Mouse (Mus musculus) limb, embryonic 11.5 days (tissue): ENCODE data around the gene Dnajc14. TPM values are rescaled to one million over a fixed set of nuclear protein-coding genes. Genes with fewer than 3 reads are reported as not detected.

Experiments
- ATAC-seq: fragments of 200-750 bp; cut with Nextera tagmentation; 2 replicates; pipeline ENCODE4 v1.8.0; 2017; ENCODE audit warnings: low read depth; ENCODE audit not compliant: insufficient number of reproducible peaks, low FRiP score, low TSS enrichment
- DNase-seq: peaks from one replicate; pipeline ENCODE4 v3.0.0-alpha.2; 2015; ENCODE audit warnings: low spot score
- H3K27ac ChIP-seq: fragments of 300-500 bp; sonication (generic); replicated peaks from 2 replicates; pipeline ENCODE4 v1.5.1; 2014; ENCODE audit warnings: low read depth, mild to moderate bottlenecking, low read length
- H3K27me3 ChIP-seq: fragments of 300-500 bp; sonication (generic); 2 replicates; pipeline ENCODE4 v1.6.1; 2014; ENCODE audit warnings: mild to moderate bottlenecking, low read length, mixed read lengths; ENCODE audit not compliant: control insufficient read depth, insufficient read depth
- H3K36me3 ChIP-seq: fragments of 300-500 bp; sonication (generic); 2 replicates; pipeline ENCODE4 v1.6.1; 2014; ENCODE audit warnings: mild to moderate bottlenecking, low read length, moderate library complexity, mixed read lengths; ENCODE audit not compliant: control insufficient read depth, insufficient read depth
- H3K4me1 ChIP-seq: fragments of 300-500 bp; sonication (generic); 2 replicates; pipeline ENCODE4 v1.6.1; 2014; ENCODE audit warnings: low read length, mixed read lengths; ENCODE audit not compliant: control insufficient read depth, insufficient read depth
- H3K4me2 ChIP-seq: fragments of 300-500 bp; sonication (generic); 2 replicates; pipeline ENCODE4 v1.6.1; 2014; ENCODE audit warnings: low read depth, mild to moderate bottlenecking, moderate library complexity; ENCODE audit not compliant: severe bottlenecking
- H3K4me3 ChIP-seq: fragments of 300-500 bp; sonication (generic); 2 replicates; pipeline ENCODE4 v1.5.1; 2014; ENCODE audit warnings: low read depth, low read length
- H3K9ac ChIP-seq: fragments of 300-500 bp; sonication (generic); 2 replicates; pipeline ENCODE4 v1.6.1; 2014; ENCODE audit warnings: mild to moderate bottlenecking, low read length
- H3K9me3 ChIP-seq: fragments of 300-500 bp; sonication (generic); 2 replicates; pipeline ENCODE4 v1.6.1; 2016; ENCODE audit warnings: low read length; ENCODE audit not compliant: control insufficient read depth
- WGBS: fragments of 180-500 bp; shearing (Covaris S2); extraction: QIAGEN DNeasy Blood & Tissue Kit; methylation state at CpG from one replicate; pipeline ENCODE4 v1.1.7; 2014; 5-methylcytosine and 5-hydroxymethylcytosine counted together
- polyA plus RNA-seq: library from polyadenylated mRNA; unstranded; fragments of >200 nt; fragmentation: Nextera tagmentation; extraction: Ambion mirVana; gene quantifications from 2 replicates; pipeline ENCODE4 v1.2.1, GENCODE M21; 2014

Dnajc14 gene
- polyA plus RNA-seq, 1 experiment from 2014 or later = 33.3 TPM

GRCm38 (mm10) chr10:128861176-128861575 lies 57.3 kb downstream of the Dnajc14 start:
- no peak overlapping the region for H3K4me2 ChIP-seq
- DNase-seq = no peak
- H3K9ac ChIP-seq = no peak overlapping the region
- H3K4me1 ChIP-seq = no peaks in the 10 kb centered on the region
- H3K27me3 ChIP-seq = no peaks in the 10 kb centered on the region
- ATAC-seq = no peak
- no peak overlapping the region for H3K27ac ChIP-seq
- H3K4me3 ChIP-seq = no peak overlapping the region
- H3K36me3 ChIP-seq = peaks cover 2% of the 10 kb centered on the region; the same call in 1 of the 2 replicates
- no peaks in the 10 kb centered on the region for H3K9me3 ChIP-seq

GRCm38 (mm10) chr10:128866042-128866441 lies 62.2 kb downstream of the Dnajc14 start:
- 87% methylated on average over 3 of the region's 3 CpGs for WGBS
- Histone ChIP-seq H3K36me3 (peaks cover 3% of the 10 kb centered on the region; the same call in 1 of the 2 replicates), H3K9me3 (no peaks in the 10 kb centered on the region), H3K4me2 (no peak overlapping the region), H3K4me3 (no peak overlapping the region), H3K27ac (no peak overlapping the region), H3K27me3 (no peaks in the 10 kb centered on the region), H3K9ac (no peak overlapping the region), H3K4me1 (no peaks in the 10 kb centered on the region)
- no peak for ATAC-seq
- DNase-seq = no peak

GRCm38 (mm10) chr10:128866518-128866917 lies 62.7 kb downstream of the Dnajc14 start:
- DNase-seq (no peak), ATAC-seq (no peak)
- no peaks in the 10 kb centered on the region for H3K4me1 ChIP-seq
- peaks cover 3% of the 10 kb centered on the region; the same call in 1 of the 2 replicates for H3K36me3 ChIP-seq
- no peaks in the 10 kb centered on the region for H3K9me3 ChIP-seq
- no peaks in the 10 kb centered on the region for H3K27me3 ChIP-seq
- H3K27ac ChIP-seq = no peak overlapping the region
- no peak overlapping the region for H3K9ac ChIP-seq
- no peak overlapping the region for H3K4me3 ChIP-seq
- 81% methylated on average over 1 of the region's 1 CpGs for WGBS
- no peak overlapping the region for H3K4me2 ChIP-seq

Other genes starting within 250 kb of the Dnajc14 start
- 274 and 289 TPM in 2 replicates for gene Pa2g4, start 238.1 kb upstream of the Dnajc14 start, polyA plus RNA-seq
- gene Erbb3, start 214.4 kb upstream of the Dnajc14 start, polyA plus RNA-seq = 7.6 and 8.1 TPM in 2 replicates
- gene Rps26, start 177.3 kb upstream of the Dnajc14 start, polyA plus RNA-seq = 831 and 876 TPM in 2 replicates
- 3.2 and 3.4 TPM in 2 replicates for gene Ikzf4, start 158.1 kb upstream of the Dnajc14 start, polyA plus RNA-seq
- gene Suox, start 130.0 kb upstream of the Dnajc14 start, polyA plus RNA-seq = 12.2 and 12.3 TPM in 2 replicates
- 62.4 and 62.5 TPM in 2 replicates for gene Rab5b, start 107.8 kb upstream of the Dnajc14 start, polyA plus RNA-seq
- 0.34 and 0.87 TPM in 2 replicates for gene Pmel, start 99.9 kb upstream of the Dnajc14 start, polyA plus RNA-seq
- gene Cdk2, start 99.0 kb upstream of the Dnajc14 start, polyA plus RNA-seq = 151 TPM in 2 replicates
- 5.4 and 6.5 TPM in 2 replicates for gene Dgka, start 59.2 kb upstream of the Dnajc14 start, polyA plus RNA-seq
- 49.4 and 52.4 TPM in 2 replicates for gene Pym1, start 56.2 kb upstream of the Dnajc14 start, polyA plus RNA-seq
- 0.35 and 0.55 TPM in 2 replicates for gene Mmp19, start 13.2 kb upstream of the Dnajc14 start, polyA plus RNA-seq
- 18.9 and 22.2 TPM in 2 replicates for gene Tmem198b, start 308 bp downstream of the Dnajc14 start, polyA plus RNA-seq
- gene Sarnp, start 13.3 kb downstream of the Dnajc14 start, polyA plus RNA-seq = 285 and 295 TPM in 2 replicates
- 51.8 and 54.5 TPM in 2 replicates for gene Ormdl2, start 17.6 kb downstream of the Dnajc14 start, polyA plus RNA-seq
- gene Gdf11, start 87.7 kb downstream of the Dnajc14 start, polyA plus RNA-seq = 17.5 and 18.1 TPM in 2 replicates
- 425 and 427 TPM in 2 replicates for gene Cd63, start 96.9 kb downstream of the Dnajc14 start, polyA plus RNA-seq
- 7.7 and 7.8 TPM in 2 replicates for gene Rdh5, start 118.8 kb downstream of the Dnajc14 start, polyA plus RNA-seq
- gene Bloc1s1, start 120.0 kb downstream of the Dnajc14 start, polyA plus RNA-seq = 203 and 211 TPM in 2 replicates
- gene Itga7, start 129.8 kb downstream of the Dnajc14 start, polyA plus RNA-seq = 0.10 and 0.12 TPM in 2 replicates
- gene Mettl7b, start 156.9 kb downstream of the Dnajc14 start, polyA plus RNA-seq = not detected in 2 replicates
- not detected in 2 replicates for gene Olfr9, start 185.4 kb downstream of the Dnajc14 start, polyA plus RNA-seq
- gene Olfr763, start 206.7 kb downstream of the Dnajc14 start, polyA plus RNA-seq = not detected in 2 replicates
- gene Olfr764-ps1, start 235.8 kb downstream of the Dnajc14 start, polyA plus RNA-seq = not detected in 2 replicates
- gene Olfr765, start 245.9 kb downstream of the Dnajc14 start, polyA plus RNA-seq = not detected in 2 replicates